Mouse (Mus musculus): ENCODE measurements around the gene Fam20b.

Gene Fam20b

GRCm38 (mm10) chr1:156718950-156719805, at the start of gene Fam20b:
TSS of gene Fam20b (minus strand) at chr1:156719086.
- peak; percentile 97 for DNase-seq

GRCm38 (mm10) chr1:156765311-156765710, 46.4 kb upstream of the Fam20b start:
- no peak for DNase-seq

GRCm38 (mm10) chr1:156764584-156764983, 45.7 kb upstream of the Fam20b start:
- no peak for DNase-seq

GRCm38 (mm10) chr1:156763280-156763679, 44.4 kb upstream of the Fam20b start:
- no peak for DNase-seq

GRCm38 (mm10) chr1:156761430-156761801, 42.5 kb upstream of the Fam20b start:
- no peak for DNase-seq

GRCm38 (mm10) chr1:156760549-156761429, 41.9 kb upstream of the Fam20b start:
- no peak for DNase-seq

- no peak for DNase-seq
Measured at GRCm38 (mm10) chr1:156758326-156758725, 39.4 kb upstream of the Fam20b start.

- DNase-seq = no peak
Measured at GRCm38 (mm10) chr1:156754608-156755413, 35.9 kb upstream of the Fam20b start.

GRCm38 (mm10) chr1:156752990-156753389, 34.1 kb upstream of the Fam20b start:
- DNase-seq = no peak

- peak; percentile 82 for DNase-seq
Measured at GRCm38 (mm10) chr1:156752020-156752724, 33.3 kb upstream of the Fam20b start.

GRCm38 (mm10) chr1:156750261-156750660, 31.4 kb upstream of the Fam20b start:
- no peak for DNase-seq

- no peak for DNase-seq
Measured at GRCm38 (mm10) chr1:156749136-156749535, 30.2 kb upstream of the Fam20b start.

- no peak for DNase-seq
Measured at GRCm38 (mm10) chr1:156748435-156749005, 29.6 kb upstream of the Fam20b start.

GRCm38 (mm10) chr1:156745188-156745810, 26.4 kb upstream of the Fam20b start:
- no peak for DNase-seq

- DNase-seq = peak; percentile 56
Measured at GRCm38 (mm10) chr1:156741482-156742411, 22.9 kb upstream of the Fam20b start.

- DNase-seq = no peak
Measured at GRCm38 (mm10) chr1:156735788-156736187, 16.9 kb upstream of the Fam20b start.

- no peak for DNase-seq
Measured at GRCm38 (mm10) chr1:156734019-156734418, 15.1 kb upstream of the Fam20b start.

- no peak for DNase-seq
Measured at GRCm38 (mm10) chr1:156733559-156733958, 14.7 kb upstream of the Fam20b start.

- no peak for DNase-seq
Measured at GRCm38 (mm10) chr1:156732996-156733395, 14.1 kb upstream of the Fam20b start.

GRCm38 (mm10) chr1:156730802-156731201, 11.9 kb upstream of the Fam20b start:
- DNase-seq = no peak
